Mouse (Mus musculus) cortical plate, adult 2 months (tissue): ENCODE data around the gene Ctsw. TPM values are rescaled to one million over a fixed set of nuclear protein-coding genes. Genes with fewer than 3 reads are reported as not detected.
"Not testable (repeated sequence)": the region's sequence is repeated elsewhere in the genome, so short reads cannot be mapped to it uniquely, and the experiment has no call there.

Source experiments
- H3K27ac ChIP-seq: fragments of 200-500 bp; 2 replicates; pipeline ENCODE4 v1.5.1; 2012; ENCODE audit warnings: low read length, control low read depth, inconsistent platforms; ENCODE audit not compliant: insufficient read depth
- H3K4me1 ChIP-seq: fragments of 200-500 bp; 2 replicates; pipeline ENCODE4 v1.6.1; 2011; ENCODE audit warnings: low read length; ENCODE audit not compliant: control insufficient read depth, insufficient read depth
- H3K4me3 ChIP-seq: fragments of 200-500 bp; 2 replicates; pipeline ENCODE4 v1.5.1; 2011; ENCODE audit warnings: mild to moderate bottlenecking, low read length, control low read depth; ENCODE audit not compliant: insufficient read depth
- CTCF ChIP-seq: fragments of 200-500 bp; IDR thresholded peaks from 2 replicates; pipeline ENCODE4 v1.5.1; 2011; ENCODE audit warnings: mild to moderate bottlenecking, control low read depth, low read length; ENCODE audit not compliant: insufficient read depth; ENCODE audit errors: extremely low read depth
- POLR2A ChIP-seq: fragments of 200-500 bp; IDR thresholded peaks from 2 replicates; pipeline ENCODE4 v1.6.1; 2011; ENCODE audit warnings: mild to moderate bottlenecking, low read length, control low read depth; ENCODE audit not compliant: insufficient read depth; ENCODE audit errors: extremely low read depth
- polyA plus RNA-seq: library from polyadenylated mRNA; depleted of rRNA; stranded (reverse); fragments of >200 nt; gene quantifications from 2 replicates; pipeline ENCODE4 v1.2.3, GENCODE M21; 2012

Ctsw gene
- polyA plus RNA-seq, 1 experiment: 0.27 TPM

DNA sequence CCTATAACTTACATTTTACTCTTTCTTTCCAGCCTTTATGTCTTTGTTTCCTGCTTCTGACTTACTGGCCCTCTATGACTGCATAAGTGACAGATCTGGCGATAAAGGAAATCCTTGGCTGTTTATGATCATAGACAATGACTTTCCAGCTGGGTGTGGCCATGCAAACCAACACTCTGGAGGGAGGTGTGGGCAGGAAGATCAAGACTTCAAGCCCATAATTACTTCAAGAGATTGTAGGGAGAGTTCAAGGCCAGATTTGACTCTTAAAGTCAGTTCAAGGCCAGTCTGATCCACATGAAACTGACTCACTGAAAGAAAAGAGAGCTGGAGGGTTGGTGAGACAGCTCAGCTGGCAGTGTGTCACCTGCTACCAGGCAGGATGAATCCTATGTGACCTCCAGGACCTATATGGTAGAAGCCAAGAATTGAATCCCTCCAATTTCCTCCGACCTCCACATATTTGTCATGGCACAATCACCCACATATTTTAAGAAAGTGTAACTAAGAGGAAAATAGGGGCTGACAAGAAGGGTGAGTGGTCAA, 32.1 kb upstream of the Ctsw start:
- H3K4me3 ChIP-seq: no peak overlapping the region
- H3K4me1 ChIP-seq: no peaks in the 10 kb centered on the region
- TF ChIP-seq POLR2A (no peak), CTCF (no peak)
- no peak overlapping the region for H3K27ac ChIP-seq

DNA sequence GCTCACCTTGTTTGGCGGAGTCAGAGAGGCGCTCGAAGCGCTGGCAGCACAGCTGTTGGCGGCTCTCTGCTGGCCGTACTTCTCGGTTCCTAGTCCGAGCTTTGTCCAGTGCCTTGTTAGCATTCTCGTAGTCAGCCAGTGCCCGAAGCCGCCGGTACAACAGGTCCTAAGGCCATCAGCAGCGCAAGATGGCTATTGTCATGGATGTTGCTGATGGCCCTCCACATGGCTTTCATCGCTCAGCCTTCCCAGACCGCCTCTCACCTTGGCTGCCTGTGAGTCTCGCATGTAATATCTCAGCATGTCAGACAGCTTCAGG, 27.7 kb upstream of the Ctsw start:
- Histone ChIP-seq H3K4me1 (0 out of 2 replicates have a peak, but pooled peaks cover 2% of the 10 kb centered on the region), H3K4me3 (no peak overlapping the region), H3K27ac (no peak overlapping the region)
- TF ChIP-seq POLR2A (no peak), CTCF (no peak)

- Histone ChIP-seq H3K27ac (no peak overlapping the region), H3K4me3 (no peak overlapping the region), H3K4me1 (0 out of 2 replicates have a peak, but pooled peaks cover 2% of the 10 kb centered on the region)
- TF ChIP-seq CTCF (no peak), POLR2A (no peak)
These were observed 27.2 kb upstream of the Ctsw start for GRCm38 (mm10) chr19:5495353-5496051.

- Histone ChIP-seq H3K4me1 (0 out of 2 replicates have a peak, but pooled peaks cover 2% of the 10 kb centered on the region), H3K27ac (no peak overlapping the region), H3K4me3 (no peak overlapping the region)
- TF ChIP-seq POLR2A (no peak), CTCF (no peak)
These were observed 26.0 kb upstream of the Ctsw start for GRCm38 (mm10) chr19:5494314-5494713.

DNA sequence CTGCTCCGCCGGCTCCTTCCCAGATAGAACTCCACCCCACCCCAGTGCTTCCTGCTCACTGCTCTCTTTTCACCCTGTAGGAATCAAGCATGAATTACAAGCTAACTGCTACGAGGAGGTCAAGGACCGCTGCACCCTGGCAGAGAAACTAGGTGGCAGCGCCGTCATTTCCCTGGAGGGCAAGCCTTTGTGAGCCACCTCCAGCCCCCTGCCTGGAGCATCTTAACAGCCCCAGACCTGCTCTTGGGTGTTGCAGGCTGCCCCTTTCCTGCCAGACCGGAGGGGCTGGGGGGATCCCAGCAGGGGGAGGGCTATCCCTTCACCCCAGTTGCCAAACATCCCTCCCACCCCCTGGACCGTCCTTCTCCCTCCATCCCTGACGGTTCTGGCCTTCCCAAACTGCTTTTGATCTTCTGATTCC, 25.0 kb upstream of the Ctsw start:
- not testable (repeated sequence) for H3K4me3 ChIP-seq, H3K4me1 ChIP-seq, H3K27ac ChIP-seq

GRCm38 (mm10) chr19:5492641-5493040, 24.3 kb upstream of the Ctsw start:
- no peak overlapping the region for H3K27ac ChIP-seq
- no peak for TF ChIP-seq POLR2A
- no peak for TF ChIP-seq CTCF
- H3K4me3 ChIP-seq: no peak overlapping the region

GRCm38 (mm10) chr19:5490898-5491708, 22.8 kb upstream of the Ctsw start:
- H3K4me3 ChIP-seq: peak overlapping the region; percentile 71
- peaks cover 4% of the 10 kb centered on the region; the same call in 1 of the 2 replicates for H3K4me1 ChIP-seq
- peak; percentile 81; the same call in 1 of the 2 replicates for TF ChIP-seq POLR2A
- TF ChIP-seq CTCF: no peak
- H3K27ac ChIP-seq: peak overlapping the region; percentile 98

More at GRCm38 (mm10) chr19:5492641-5493040, 24.3 kb upstream of the Ctsw start:
- H3K4me1 ChIP-seq: peaks cover 2% of the 10 kb centered on the region; the same call in 1 of the 2 replicates

DNA sequence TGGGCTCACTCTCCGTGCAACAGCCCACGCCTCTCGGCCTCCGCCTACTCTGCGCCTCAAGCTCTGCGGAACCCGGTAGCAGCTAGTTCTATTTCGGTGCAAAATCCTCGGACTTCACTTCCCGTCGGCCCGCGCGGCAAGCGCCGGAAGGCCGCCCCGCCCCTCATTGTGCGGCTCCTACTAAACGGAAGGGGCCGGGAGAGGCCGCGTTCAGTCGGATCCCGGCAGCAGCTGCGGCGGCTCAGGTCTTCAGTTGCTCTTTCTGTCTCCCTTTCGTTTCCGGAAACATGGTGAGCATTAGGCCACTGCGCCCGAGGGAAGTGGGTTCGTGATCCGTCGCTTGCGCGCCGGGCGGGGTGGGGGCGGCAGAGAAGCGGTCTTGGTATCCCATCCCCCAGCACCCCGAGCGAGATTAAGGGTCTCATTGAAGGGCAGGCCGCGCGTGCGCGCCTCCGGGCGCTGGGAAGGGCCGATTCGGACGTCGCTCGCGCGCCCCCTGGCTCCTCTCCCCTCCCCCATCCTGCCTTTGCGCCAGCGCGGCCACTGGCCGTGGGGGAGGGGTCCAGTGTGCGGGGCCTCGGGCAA, 22.1 kb upstream of the Ctsw start, which contains the start of gene Cfl1:
Cfl1 (plus strand) TSS at position 143 of the 585 bp plus-strand sequence.
- Histone ChIP-seq H3K27ac (peak within 1 kb of the TSS; percentile 98), H3K4me3 (peak within 1 kb of the TSS; percentile 71), H3K4me1 (peaks cover 4% of the 10 kb centered on the region; the same call in 1 of the 2 replicates)
- no peak for TF ChIP-seq CTCF
- TF ChIP-seq POLR2A: peak; percentile 92

GRCm38 (mm10) chr19:5489721-5490120, 21.4 kb upstream of the Ctsw start:
- H3K27ac ChIP-seq: peak overlapping the region; percentile 97
- peak overlapping the region; percentile 71; the same call in 1 of the 2 replicates for H3K4me3 ChIP-seq
- H3K4me1 ChIP-seq: not testable (repeated sequence)
